Mouse (Mus musculus) lung, adult 2 months (tissue): ENCODE data around the gene Notum.

Experiments used
- CTCF ChIP-seq: fragments of 200-500 bp; IDR thresholded peaks from 2 replicates; pipeline ENCODE4 v1.5.1; 2011; ENCODE audit warnings: mild to moderate bottlenecking, low read length, control low read depth; ENCODE audit not compliant: insufficient read depth
- POLR2A ChIP-seq: fragments of 200-500 bp; IDR thresholded peaks from 2 replicates; pipeline ENCODE4 v1.6.1; 2011; ENCODE audit warnings: low read depth, mild to moderate bottlenecking, control low read depth, low read length, borderline replicate concordance; ENCODE audit errors: extremely low read depth

- no peak for TF ChIP-seq CTCF
- no peak for TF ChIP-seq POLR2A
Measured at GRCm38 (mm10) chr11:120647047-120647830, 13.7 kb downstream of the Notum start.
